Mouse (Mus musculus) cerebellum, postnatal 36 days (tissue): ENCODE measurements around the gene Reep3.

Source experiments
- DNase-seq, 2 experiments: peaks; one replicate each; pipeline ENCODE4 v3.0.0; 2021 to 2022; ENCODE audit warnings: mixed read lengths in 2 of 2

Gene Reep3

DNA sequence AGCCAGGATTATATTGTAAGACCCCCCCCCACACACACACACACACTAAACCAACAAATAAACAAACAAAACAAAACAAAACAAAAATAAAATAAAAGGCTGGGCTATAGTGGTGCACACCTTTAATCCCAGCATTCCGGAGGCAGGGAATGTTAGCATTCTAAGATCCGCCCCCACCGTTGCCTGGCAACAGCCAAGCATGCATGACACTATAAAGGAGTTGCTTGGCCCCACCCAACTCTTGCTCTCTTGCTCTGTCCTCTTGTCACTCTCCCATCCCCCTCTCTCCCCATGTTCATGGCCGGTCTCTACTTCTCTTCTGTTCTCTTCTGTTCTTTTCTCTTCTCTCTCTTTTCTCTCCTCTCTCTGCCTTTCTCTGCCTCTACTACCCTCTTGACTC lies 128.2 kb downstream of the Reep3 start:
- DNase-seq = no peak

DNA sequence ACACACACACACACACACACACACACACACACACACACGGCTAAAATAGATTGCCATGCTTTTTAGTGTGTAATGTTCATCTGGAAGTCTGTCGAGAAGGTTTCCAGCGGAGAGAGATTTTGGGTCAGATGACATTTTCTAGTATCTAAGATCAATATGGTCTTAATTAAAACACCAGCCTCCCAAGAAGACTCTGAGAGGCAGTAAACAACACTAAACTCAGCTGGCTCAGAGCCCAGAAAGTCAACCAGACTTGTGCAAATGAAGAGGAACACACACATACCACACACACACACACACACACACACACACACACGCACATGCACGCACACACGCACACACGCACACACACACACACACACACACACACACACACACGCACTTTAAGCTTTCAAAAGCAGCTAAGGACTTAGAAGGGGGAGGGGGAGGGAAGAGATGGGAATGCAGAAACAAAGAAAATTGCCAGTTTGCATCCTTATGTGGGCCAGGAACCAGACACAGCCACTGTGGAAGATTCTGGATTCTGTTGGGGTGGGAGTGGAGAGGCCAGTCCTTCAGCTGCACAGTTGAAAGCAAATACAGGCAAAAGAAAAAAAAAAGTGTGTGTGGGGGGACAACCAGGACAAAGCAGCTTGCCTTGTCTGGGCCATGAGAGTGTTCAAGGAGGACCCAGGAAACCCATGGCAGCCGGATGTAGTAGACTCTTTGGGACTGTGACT lies 130.2 kb downstream of the Reep3 start:
- DNase-seq = no peak

DNA sequence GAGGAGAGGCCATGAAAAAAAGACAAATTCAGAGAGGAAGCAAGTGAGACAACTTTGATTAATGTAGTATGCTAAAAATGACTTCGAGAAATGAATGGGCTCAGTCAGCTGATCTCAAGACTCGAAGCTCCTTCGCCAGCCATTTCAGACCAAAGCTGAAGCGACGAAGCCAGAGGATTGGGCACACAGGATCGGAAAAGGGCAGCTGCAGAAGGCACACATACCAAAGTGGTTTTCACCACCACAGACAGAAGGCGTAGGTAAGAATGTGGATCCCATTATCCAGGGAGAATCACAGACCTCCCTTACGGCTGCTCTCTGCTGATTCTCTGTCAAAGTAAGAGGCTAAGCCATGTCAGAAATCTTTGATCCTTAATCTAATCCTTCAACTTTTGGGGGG lies 136.6 kb downstream of the Reep3 start:
- DNase-seq = no peak
